Mouse (Mus musculus) stomach, embryonic 16.5 days (tissue): Measurements from ENCODE around the gene Ccdc149. TPM values are rescaled to one million over a fixed set of nuclear protein-coding genes. Genes with fewer than 3 reads are reported as not detected.
A peak's percentile ranks its signal among the peaks of the same experiment; 100 is the strongest.

Experiments used
- ATAC-seq: fragments of 200-750 bp; cut with Nextera tagmentation; 2 replicates; pipeline ENCODE4 v1.8.0; 2017; ENCODE audit warnings: moderate number of reproducible peaks, moderate TSS enrichment; ENCODE audit not compliant: insufficient read depth, low FRiP score
- H3K27ac ChIP-seq: fragments of 300-500 bp; sonication (generic); 2 replicates; pipeline ENCODE4 v1.5.1; 2014; ENCODE audit warnings: low read length
- H3K27me3 ChIP-seq: fragments of 300-500 bp; sonication (generic); 2 replicates; pipeline ENCODE4 v1.6.1; 2014; ENCODE audit warnings: low read length, control low read depth, mixed read lengths; ENCODE audit not compliant: control insufficient read depth, insufficient read depth
- H3K36me3 ChIP-seq: fragments of 300-500 bp; sonication (generic); 2 replicates; pipeline ENCODE4 v1.6.1; 2014; ENCODE audit warnings: low read length; ENCODE audit not compliant: control insufficient read depth, insufficient read depth
- H3K4me1 ChIP-seq: fragments of 300-500 bp; sonication (generic); 2 replicates; pipeline ENCODE4 v1.6.1; 2014; ENCODE audit warnings: low read length, control low read depth, mixed read lengths; ENCODE audit not compliant: control insufficient read depth, insufficient read depth
- H3K4me2 ChIP-seq: fragments of 300-500 bp; sonication (generic); 2 replicates; pipeline ENCODE4 v1.6.1; 2014; ENCODE audit warnings: low read depth, low read length, mixed read lengths
- H3K4me3 ChIP-seq: fragments of 300-500 bp; sonication (generic); replicated peaks from 2 replicates; pipeline ENCODE4 v1.5.1; 2014; ENCODE audit warnings: mild to moderate bottlenecking, low read length
- H3K9ac ChIP-seq: fragments of 300-500 bp; sonication (generic); 2 replicates; pipeline ENCODE4 v1.6.1; 2014; ENCODE audit warnings: low read length
- H3K9me3 ChIP-seq: fragments of 300-500 bp; sonication (generic); replicated peaks from 2 replicates; pipeline ENCODE4 v1.6.1; 2016; ENCODE audit warnings: low read length, control low read depth; ENCODE audit not compliant: control insufficient read depth
- WGBS: fragments of 180-500 bp; shearing (Covaris S2); extraction: QIAGEN DNeasy Blood & Tissue Kit; methylation state at CpG from one replicate; pipeline ENCODE4 v1.1.7; 2014; 5-methylcytosine and 5-hydroxymethylcytosine counted together
- polyA plus RNA-seq: library from polyadenylated mRNA; unstranded; fragments of >200 nt; fragmentation: Nextera tagmentation; extraction: Ambion mirVana; gene quantifications from 2 replicates; pipeline ENCODE4 v1.2.1, GENCODE M21; 2015

Gene Ccdc149
- polyA plus RNA-seq, 1 experiment from 2014 or later, result 4.3 TPM

DNA sequence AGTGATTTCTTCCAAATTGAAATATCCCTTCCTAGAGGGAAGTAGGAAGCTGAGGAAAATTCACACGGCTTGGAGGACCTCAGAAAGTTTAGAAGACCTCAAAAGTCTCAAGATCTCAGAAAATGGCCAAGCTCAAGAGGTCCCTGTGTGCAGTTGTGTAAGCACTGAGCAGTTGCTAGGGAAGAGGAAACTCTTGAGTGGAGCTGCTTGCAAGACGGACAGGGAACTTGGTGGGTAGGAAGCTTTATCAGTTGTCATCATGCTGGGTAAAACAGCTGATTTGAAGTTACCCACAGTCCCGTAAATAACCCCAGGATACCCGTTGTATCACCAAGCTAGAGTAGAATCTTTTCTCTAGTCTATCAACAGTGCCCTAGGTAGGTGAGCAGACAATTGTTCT is 12.0 kb downstream of the Ccdc149 start:
- no peak for ATAC-seq
- Histone ChIP-seq H3K9ac (no peak overlapping the region), H3K4me3 (no peak overlapping the region), H3K27ac (no peak overlapping the region), H3K36me3 (no peaks in the 10 kb centered on the region), H3K4me2 (no peak overlapping the region), H3K27me3 (no peaks in the 10 kb centered on the region), H3K4me1 (no peaks in the 10 kb centered on the region), H3K9me3 (no peaks in the 10 kb centered on the region)
- 77% methylated on average over 4 of the region's 4 CpGs for WGBS

- Histone ChIP-seq H3K4me1 (no peaks in the 10 kb centered on the region), H3K27me3 (no peaks in the 10 kb centered on the region), H3K36me3 (no peaks in the 10 kb centered on the region), H3K9ac (no peak overlapping the region), H3K9me3 (no peaks in the 10 kb centered on the region), H3K4me2 (no peak overlapping the region), H3K4me3 (no peak overlapping the region), H3K27ac (no peak overlapping the region)
- ATAC-seq, result no peak
- 69% methylated on average over 6 of the region's 6 CpGs for WGBS
Observed at GRCm38 (mm10) chr5:52457154-52457553, 14.2 kb downstream of the Ccdc149 start.

DNA sequence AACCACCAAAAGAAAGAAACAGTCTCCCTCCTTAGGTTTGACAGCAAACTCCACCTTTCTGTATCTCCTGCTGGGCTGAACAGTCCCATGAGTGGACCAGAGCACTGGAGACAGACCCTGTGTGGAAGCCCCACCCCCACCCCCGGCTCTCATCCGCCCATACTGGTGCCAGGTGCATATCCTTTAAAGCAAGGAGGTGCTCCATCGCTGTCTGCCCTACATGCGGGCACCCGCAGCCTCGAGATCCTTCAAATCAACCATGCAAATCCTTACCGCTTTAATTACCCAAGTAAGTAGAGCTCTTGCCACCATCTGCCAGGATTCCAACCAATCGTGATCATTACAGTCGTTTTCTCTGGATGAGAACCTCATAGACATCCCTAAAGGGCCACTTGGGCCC is 20.5 kb downstream of the Ccdc149 start:
- 83% methylated on average over 9 of the region's 9 CpGs for WGBS
- Histone ChIP-seq H3K4me2 (no peak overlapping the region), H3K9me3 (no peaks in the 10 kb centered on the region), H3K27me3 (no peaks in the 10 kb centered on the region), H3K36me3 (no peaks in the 10 kb centered on the region), H3K4me1 (no peaks in the 10 kb centered on the region), H3K4me3 (no peak overlapping the region), H3K27ac (no peak overlapping the region), H3K9ac (no peak overlapping the region)
- ATAC-seq, result no peak

- Histone ChIP-seq H3K36me3 (no peaks in the 10 kb centered on the region), H3K4me3 (no peak overlapping the region), H3K4me1 (no peaks in the 10 kb centered on the region), H3K9me3 (no peaks in the 10 kb centered on the region), H3K27ac (no peak overlapping the region), H3K9ac (no peak overlapping the region), H3K4me2 (no peak overlapping the region), H3K27me3 (no peaks in the 10 kb centered on the region)
- 77% methylated on average over 8 of the region's 8 CpGs for WGBS
- no peak for ATAC-seq
Observed at GRCm38 (mm10) chr5:52449187-52449586, 22.1 kb downstream of the Ccdc149 start.

GRCm38 (mm10) chr5:52440278-52440677 is 31.0 kb downstream of the Ccdc149 start:
- no peaks in the 10 kb centered on the region for H3K9me3 ChIP-seq
- ATAC-seq, result no peak
- no peak overlapping the region for H3K4me2 ChIP-seq
- no peaks in the 10 kb centered on the region for H3K36me3 ChIP-seq
- no peak overlapping the region for H3K27ac ChIP-seq
- H3K9ac ChIP-seq, result no peak overlapping the region
- WGBS, result 66% methylated on average over 11 of the region's 11 CpGs
- H3K4me1 ChIP-seq, result no peaks in the 10 kb centered on the region
- H3K4me3 ChIP-seq, result no peak overlapping the region
- H3K27me3 ChIP-seq, result no peaks in the 10 kb centered on the region

DNA sequence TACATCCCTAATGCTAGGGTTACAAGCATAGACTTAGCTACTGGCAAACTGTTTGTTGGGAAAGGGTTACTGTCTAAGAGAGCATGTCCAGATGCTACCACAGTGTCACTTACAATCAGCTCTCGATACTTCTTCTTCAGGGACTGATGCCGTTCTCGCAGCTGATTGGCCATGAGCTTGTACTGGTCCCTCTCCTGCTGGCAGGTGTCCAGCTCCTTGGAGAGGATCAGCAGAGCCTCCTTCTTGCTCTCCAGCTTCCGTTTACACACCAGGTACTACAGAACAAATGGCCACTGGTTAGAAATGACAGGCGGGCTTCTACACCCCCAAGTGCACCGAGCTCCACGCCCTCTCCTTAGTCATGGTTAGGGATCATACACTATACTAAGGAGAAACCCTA is 32.4 kb downstream of the Ccdc149 start:
- Histone ChIP-seq H3K27ac (no peak overlapping the region), H3K9me3 (no peaks in the 10 kb centered on the region), H3K4me2 (no peak overlapping the region), H3K4me3 (no peak overlapping the region), H3K36me3 (no peaks in the 10 kb centered on the region), H3K9ac (no peak overlapping the region), H3K27me3 (no peaks in the 10 kb centered on the region), H3K4me1 (no peaks in the 10 kb centered on the region)
- WGBS, result 70% methylated on average over 7 of the region's 7 CpGs
- no peak for ATAC-seq

- no peaks in the 10 kb centered on the region for H3K36me3 ChIP-seq
- no peaks in the 10 kb centered on the region for H3K27me3 ChIP-seq
- H3K4me2 ChIP-seq, result no peak overlapping the region
- 80% methylated on average over 6 of the region's 6 CpGs for WGBS
- no peak overlapping the region for H3K27ac ChIP-seq
- no peaks in the 10 kb centered on the region for H3K4me1 ChIP-seq
- H3K9ac ChIP-seq, result no peak overlapping the region
- ATAC-seq, result no peak
- H3K4me3 ChIP-seq, result no peak overlapping the region
- no peaks in the 10 kb centered on the region for H3K9me3 ChIP-seq
Observed at GRCm38 (mm10) chr5:52435533-52435932, 35.8 kb downstream of the Ccdc149 start.

- ATAC-seq, result peak; percentile 17; the same call in 1 of the 2 replicates
- H3K9me3 ChIP-seq, result no peaks in the 10 kb centered on the region
Observed at GRCm38 (mm10) chr5:52431276-52431844, 40.0 kb downstream of the Ccdc149 start.

GRCm38 (mm10) chr5:52429731-52430480 is 41.4 kb downstream of the Ccdc149 start:
- no peaks in the 10 kb centered on the region for H3K9me3 ChIP-seq
- no peak overlapping the region for H3K4me3 ChIP-seq
- H3K4me2 ChIP-seq, result no peak overlapping the region
- no peaks in the 10 kb centered on the region for H3K4me1 ChIP-seq
- no peak overlapping the region for H3K27ac ChIP-seq
- H3K9ac ChIP-seq, result no peak overlapping the region
- no peak for ATAC-seq
- no peaks in the 10 kb centered on the region for H3K36me3 ChIP-seq
- 67% methylated on average over 14 of the region's 14 CpGs for WGBS
- H3K27me3 ChIP-seq, result no peaks in the 10 kb centered on the region

More at GRCm38 (mm10) chr5:52431276-52431844, 40.0 kb downstream of the Ccdc149 start:
- H3K4me1 ChIP-seq, result no peaks in the 10 kb centered on the region
- no peaks in the 10 kb centered on the region for H3K36me3 ChIP-seq
- no peak overlapping the region for H3K27ac ChIP-seq
- WGBS, result 45% methylated on average over 8 of the region's 8 CpGs
- H3K27me3 ChIP-seq, result no peaks in the 10 kb centered on the region
- H3K4me3 ChIP-seq, result no peak overlapping the region
- H3K9ac ChIP-seq, result no peak overlapping the region
- no peak overlapping the region for H3K4me2 ChIP-seq
